Mouse (Mus musculus): Measurements from ENCODE around the gene St8sia1. TPM values are rescaled to one million over a fixed set of nuclear protein-coding genes. Genes with fewer than 3 reads are reported as not detected.

Gene St8sia1
- total and polyA plus RNA-seq, 3 experiments = 0.01 TPM; not detected in 2

DNA sequence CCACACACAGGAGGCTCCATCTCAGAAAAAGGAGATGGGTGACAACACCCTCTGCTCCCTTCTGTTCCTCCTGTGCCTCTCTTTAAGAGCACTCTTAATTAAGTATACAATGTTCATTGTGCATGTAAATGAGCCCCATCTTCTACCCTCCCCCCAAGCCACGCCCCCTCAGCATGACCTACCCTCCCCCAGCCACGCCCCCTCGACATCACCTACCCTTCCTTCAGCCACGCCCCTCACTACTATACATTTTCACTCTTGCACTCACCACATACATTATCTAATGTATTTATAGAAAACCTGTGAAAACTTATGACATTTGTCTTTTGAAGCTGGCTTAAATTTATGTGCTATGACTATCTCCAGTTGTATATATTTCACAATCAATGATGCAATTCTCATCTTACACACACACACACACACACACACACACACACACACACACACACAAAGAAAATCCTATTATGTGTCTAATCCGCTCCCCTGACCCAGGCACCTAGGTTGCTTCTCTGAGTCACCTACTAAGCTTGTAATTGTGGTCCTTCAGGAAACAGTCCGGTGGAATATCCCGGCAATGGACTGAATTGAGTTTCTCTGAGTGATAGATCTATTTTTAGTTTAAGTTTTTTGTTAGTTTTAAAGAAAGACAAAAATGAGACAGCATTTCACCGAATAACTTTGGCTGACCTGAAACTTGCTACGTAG lies 37.2 kb downstream of the St8sia1 start:
- H3K79me2 ChIP-seq (ENCODE audit: control insufficient read depth, insufficient read depth, low read length, poor library complexity) = no peaks in the 10 kb centered on the region
- TF ChIP-seq CTCF (IDR thresholded peaks at IDR 0.05 in 2 of 3, conservative IDR thresholded peaks at IDR 0.05 in 1 of 3; ENCODE audit: control insufficient read depth in 1 of 3, insufficient read depth in 1 of 3, low read depth in 2 of 3, low read length in 3 of 3, poor library complexity in 1 of 3, severe bottlenecking in 1 of 3) (no peak), POLR2AphosphoS2 (IDR thresholded peaks at IDR 0.05; ENCODE audit: low read length) (no peak), TAL1 (IDR thresholded peaks at IDR 0.05; ENCODE audit: low read length) (no peak), GATA1 (IDR thresholded peaks at IDR 0.05; ENCODE audit: low read depth, low read length) (no peak), NELFE (IDR thresholded peaks at IDR 0.05; ENCODE audit: low read depth, low read length) (no peak)
- H3K9ac ChIP-seq (ENCODE audit: control insufficient read depth, low read depth, low read length, poor library complexity, severe bottlenecking) = no peak overlapping the region
- no peaks in the 10 kb centered on the region for H3K36me3 ChIP-seq (ENCODE audit: control insufficient read depth in 1 of 2, insufficient read depth in 2 of 2, low read length in 2 of 2)
- H3K27ac ChIP-seq (ENCODE audit: control insufficient read depth, low read depth, low read length) = no peak overlapping the region
- no peaks in the 10 kb centered on the region for H3K4me1 ChIP-seq (ENCODE audit: control insufficient read depth in 1 of 2, insufficient read depth in 2 of 2, low read length in 2 of 2)
- H3K4me3 ChIP-seq (ENCODE audit: control insufficient read depth in 1 of 2, insufficient read depth in 1 of 2, low read depth in 2 of 2, low read length in 2 of 2) = no peak overlapping the region
- H3K9me3 ChIP-seq (replicated peaks; ENCODE audit: insufficient read depth, low read length) = no peaks in the 10 kb centered on the region
- DNase-seq (ENCODE audit: low read depth, low spot score) = no peak
- no peaks in the 10 kb centered on the region; a peak in 1 of 4 replicates for H3K27me3 ChIP-seq (ENCODE audit: control insufficient read depth in 1 of 2, insufficient read depth in 2 of 2, low read length in 2 of 2)

DNA sequence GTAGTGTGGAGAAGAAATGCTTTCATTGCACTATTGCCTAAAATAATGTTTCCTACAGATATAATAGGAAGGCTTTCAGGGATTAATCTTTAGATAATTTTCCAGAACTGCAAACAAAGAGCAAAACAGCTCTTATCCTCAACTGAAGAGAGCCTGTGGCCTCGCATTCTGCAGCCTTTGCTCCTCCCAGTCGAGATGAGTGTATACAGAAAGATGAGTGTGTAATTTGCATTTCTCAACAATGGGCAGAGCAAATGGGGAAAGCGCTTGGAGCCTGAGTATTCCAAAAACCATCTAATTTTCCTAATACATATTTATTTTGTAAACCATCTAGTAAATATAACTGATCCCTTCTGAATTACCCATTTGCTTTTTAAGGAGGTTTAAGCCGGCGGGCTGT lies 38.3 kb downstream of the St8sia1 start:
- no peaks in the 10 kb centered on the region for H3K79me2 ChIP-seq (ENCODE audit: control insufficient read depth, insufficient read depth, low read length, poor library complexity)
- no peak for TF ChIP-seq MXI1 (IDR thresholded peaks at IDR 0.05; ENCODE audit: low read depth, low read length)
- TF ChIP-seq ZMIZ1 (IDR thresholded peaks at IDR 0.05; ENCODE audit: low read depth, low read length) = no peak
- TF ChIP-seq MAX (IDR thresholded peaks at IDR 0.05; ENCODE audit: low read length) = no peak
- TF ChIP-seq SMC3 (IDR thresholded peaks at IDR 0.05; ENCODE audit: low read depth, low read length) = no peak
- no peak for TF ChIP-seq GABPA (IDR thresholded peaks at IDR 0.05; ENCODE audit: low read depth, low read length)
- no peak for TF ChIP-seq NELFE (IDR thresholded peaks at IDR 0.05; ENCODE audit: low read depth, low read length)
- no peak for TF ChIP-seq BHLHE40 (IDR thresholded peaks at IDR 0.05; ENCODE audit: borderline replicate concordance, low read depth, low read length)
- no peak for TF ChIP-seq USF2 (IDR thresholded peaks at IDR 0.05; ENCODE audit: borderline replicate concordance in 1 of 2, insufficient read depth in 1 of 2, low read depth in 1 of 2, low read length in 2 of 2)
- TF ChIP-seq EP300 (IDR thresholded peaks at IDR 0.05; ENCODE audit: low read depth in 1 of 2, low read length in 2 of 2) = no peak
- TF ChIP-seq TAL1 (IDR thresholded peaks at IDR 0.05; ENCODE audit: low read length) = no peak
- TF ChIP-seq GATA1 (IDR thresholded peaks at IDR 0.05; ENCODE audit: low read depth, low read length) = no peak
- TF ChIP-seq ZKSCAN1 (IDR thresholded peaks at IDR 0.05; ENCODE audit: low read depth, low read length) = no peak
- no peak for TF ChIP-seq TCF12 (IDR thresholded peaks at IDR 0.05; ENCODE audit: low read depth, low read length)
- TF ChIP-seq E2F4 (IDR thresholded peaks at IDR 0.05; ENCODE audit: borderline replicate concordance, low read depth, low read length) = no peak
- no peak for TF ChIP-seq RAD21 (IDR thresholded peaks at IDR 0.05; ENCODE audit: low read depth, low read length)
- no peak for TF ChIP-seq CHD2 (IDR thresholded peaks at IDR 0.05; ENCODE audit: low read length)
- H3K9ac ChIP-seq (ENCODE audit: control insufficient read depth, low read depth, low read length, poor library complexity, severe bottlenecking) = no peak overlapping the region
- H3K27me3 ChIP-seq (ENCODE audit: control insufficient read depth in 1 of 2, insufficient read depth in 2 of 2, low read length in 2 of 2) = no peaks in the 10 kb centered on the region; a peak in 1 of 4 replicates
- no peaks in the 10 kb centered on the region for H3K4me1 ChIP-seq (ENCODE audit: control insufficient read depth in 1 of 2, insufficient read depth in 2 of 2, low read length in 2 of 2)
- DNase-seq (ENCODE audit: low read depth, low spot score) = no peak
- no peak overlapping the region for H3K27ac ChIP-seq (ENCODE audit: control insufficient read depth, low read depth, low read length)
- H3K36me3 ChIP-seq (ENCODE audit: control insufficient read depth in 1 of 2, insufficient read depth in 2 of 2, low read length in 2 of 2) = no peaks in the 10 kb centered on the region
- H3K9me3 ChIP-seq (replicated peaks; ENCODE audit: insufficient read depth, low read length) = no peaks in the 10 kb centered on the region
- H3K4me3 ChIP-seq (ENCODE audit: control insufficient read depth in 1 of 2, insufficient read depth in 1 of 2, low read depth in 2 of 2, low read length in 2 of 2) = no peak overlapping the region
